Comparison of ENCODE assay signal across 18 mouse cellular contexts in the genomic region with DNA sequence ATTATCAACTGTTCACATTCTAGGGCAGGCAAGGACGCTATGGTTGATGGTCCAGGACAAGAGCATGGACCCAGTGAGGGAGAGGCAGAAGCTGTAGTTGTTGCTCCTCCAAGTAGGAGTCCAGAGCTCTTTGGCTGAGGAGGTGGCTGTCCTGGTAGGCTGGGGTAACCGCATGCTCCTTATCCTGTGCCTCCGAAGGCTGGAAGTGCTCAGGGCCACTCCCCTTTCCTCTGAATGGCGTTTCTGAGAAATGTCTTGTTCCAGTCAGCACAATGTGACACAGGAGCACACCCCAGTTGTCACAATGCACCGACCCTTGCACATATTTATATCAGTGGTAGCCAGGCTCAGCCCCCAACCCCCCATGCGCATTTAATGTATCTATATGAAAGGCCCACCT. TPM values are rescaled to one million over a fixed set of nuclear protein-coding genes. Genes with fewer than 3 reads are reported as not detected.
DNase-seq lines count a peak whose midpoint lies in the region; ATAC-seq and TF ChIP-seq lines count a peak whose summit lies in the region.
"Had no signal": no experiment of that assay in that cellular context is flagged by ENCODE, and none has a peak within 500 bp of the region (broad histone marks: within the 10 kb centered on the region; RNA-seq: fewer than 3 reads in every experiment).

No protein-coding gene starts in this region.

- no peaks in the 10 kb centered on the region for H3K36me3 ChIP-seq in hindbrain, embryonic 10.5 days
- no peaks in the 10 kb centered on the region for H3K36me3 ChIP-seq in hindbrain, embryonic 11.5 days (ENCODE audit: control insufficient read depth, insufficient read depth, low read length)
- no peaks in the 10 kb centered on the region for H3K36me3 ChIP-seq in embryonic facial prominence, embryonic 15.5 days
- H3K36me3 ChIP-seq in liver, postnatal 0 days (replicated peaks; ENCODE audit: insufficient read depth, low read length): no peaks in the 10 kb centered on the region
- H3K36me3 ChIP-seq: neural tube, embryonic 15.5 days had no signal

- no peaks in the 10 kb centered on the region for H3K9me3 ChIP-seq in hindbrain, embryonic 10.5 days
- H3K9me3 ChIP-seq in hindbrain, embryonic 11.5 days (ENCODE audit: control insufficient read depth, low read length): no peaks in the 10 kb centered on the region
- no peaks in the 10 kb centered on the region for H3K9me3 ChIP-seq in embryonic facial prominence, embryonic 15.5 days (replicated peaks)
- H3K9me3 ChIP-seq in liver, postnatal 0 days (ENCODE audit: low read length): no peaks in the 10 kb centered on the region
- H3K9me3 ChIP-seq: forebrain, embryonic 13.5 days; neural tube, embryonic 15.5 days had no signal

- no peak overlapping the region for H3K4me3 ChIP-seq in hindbrain, embryonic 10.5 days
- H3K4me3 ChIP-seq in hindbrain, embryonic 11.5 days (ENCODE audit: low read depth, low read length): no peak overlapping the region
- no peak overlapping the region for H3K4me3 ChIP-seq in embryonic facial prominence, embryonic 15.5 days (replicated peaks)
- H3K4me3 ChIP-seq in liver, postnatal 0 days (ENCODE audit: low read depth, low read length): no peak overlapping the region
- H3K4me3 ChIP-seq: forebrain, embryonic 13.5 days; heart, adult 2 months; neural tube, embryonic 15.5 days had no signal

- ATAC-seq in hindbrain, embryonic 11.5 days (ENCODE audit: low FRiP score): no peak
- no peak for ATAC-seq in embryonic facial prominence, embryonic 15.5 days (ENCODE audit: insufficient number of reproducible peaks, low FRiP score, low TSS enrichment, low read depth)
- peak; percentile 81 for ATAC-seq in liver, postnatal 0 days
- ATAC-seq: forebrain, embryonic 13.5 days had no signal

- H3K27ac ChIP-seq in hindbrain, embryonic 10.5 days: peak overlapping the region; percentile 50; the same call in 1 of the 2 replicates
- no peak overlapping the region for H3K27ac ChIP-seq in hindbrain, embryonic 11.5 days (ENCODE audit: low read depth, low read length)
- 0 out of 2 replicates have a peak overlapping the region, but pooled peaks have one; percentile 25 for H3K27ac ChIP-seq in embryonic facial prominence, embryonic 15.5 days (replicated peaks)
- peak overlapping the region; percentile 5; the same call in 1 of the 2 replicates for H3K27ac ChIP-seq in liver, postnatal 0 days (ENCODE audit: low read depth)
- H3K27ac ChIP-seq: forebrain, embryonic 13.5 days; heart, adult 2 months; neural tube, embryonic 15.5 days had no signal

- no peak for TF ChIP-seq EP300 in liver, postnatal 0 days (IDR thresholded peaks at IDR 0.05; ENCODE audit: low read depth)

- peaks cover 21% of the 10 kb centered on the region for H3K4me1 ChIP-seq in hindbrain, embryonic 10.5 days (replicated peaks)
- H3K4me1 ChIP-seq in hindbrain, embryonic 11.5 days (replicated peaks; ENCODE audit: control insufficient read depth, insufficient read depth, low read length): no peaks in the 10 kb centered on the region
- H3K4me1 ChIP-seq in embryonic facial prominence, embryonic 15.5 days: peaks cover 29% of the 10 kb centered on the region
- H3K4me1 ChIP-seq in liver, postnatal 0 days (ENCODE audit: insufficient read depth): peaks cover 25% of the 10 kb centered on the region
- H3K4me1 ChIP-seq: forebrain, embryonic 13.5 days had no signal

- no peak for TF ChIP-seq CTCF in liver, postnatal 0 days (IDR thresholded peaks at IDR 0.05; ENCODE audit: low read depth)

- 0 out of 2 replicates have a peak, but pooled peaks cover 2% of the 10 kb centered on the region for H3K27me3 ChIP-seq in hindbrain, embryonic 10.5 days (ENCODE audit: insufficient read depth, poor library complexity, severe bottlenecking)
- no peaks in the 10 kb centered on the region for H3K27me3 ChIP-seq in hindbrain, embryonic 11.5 days (ENCODE audit: control insufficient read depth, insufficient read depth, low read length)
- H3K27me3 ChIP-seq in embryonic facial prominence, embryonic 15.5 days: no peaks in the 10 kb centered on the region
- no peaks in the 10 kb centered on the region for H3K27me3 ChIP-seq in liver, postnatal 0 days (ENCODE audit: insufficient read depth, low read length)
- H3K27me3 ChIP-seq: forebrain, embryonic 13.5 days; neural tube, embryonic 15.5 days had no signal

- no peak overlapping the region for H3K4me2 ChIP-seq in hindbrain, embryonic 11.5 days (replicated peaks; ENCODE audit: low read depth, low read length)
- H3K4me2 ChIP-seq in embryonic facial prominence, embryonic 15.5 days (replicated peaks): no peak overlapping the region
- H3K4me2 ChIP-seq in liver, postnatal 0 days (ENCODE audit: low read depth, low read length): peak overlapping the region; percentile 20; the same call in 1 of the 2 replicates
- H3K4me2 ChIP-seq: forebrain, embryonic 13.5 days; neural tube, embryonic 15.5 days had no signal

- no peak for DNase-seq in hindbrain, embryonic 10.5 days (ENCODE audit: low spot score)
- DNase-seq in hindbrain, embryonic 11.5 days (ENCODE audit: low spot score): no peak
- peak; percentile 91 for DNase-seq in MEL-GATA-1-ER (ENCODE audit: extremely low read depth, low read depth)
- peak; percentile 35 for DNase-seq in liver, postnatal 0 days
- DNase-seq in gastrocnemius, adult 8-10 months (ENCODE audit: low spot score in 2 of 2): no peak
- DNase-seq in layer of hippocampus, postnatal 10 days (ENCODE audit: low spot score in 2 of 2): no peak
- DNase-seq: adrenal gland, postnatal 36 days; cerebellum, adult 11-12 months; heart, adult 2 months; heart, postnatal 4 days; kidney, adult 11 months; kidney, postnatal 14 days; left cerebral cortex, postnatal 4 days; lung, postnatal 36 days had no signal

- H3K9ac ChIP-seq in hindbrain, embryonic 11.5 days (ENCODE audit: low read depth, low read length): no peak overlapping the region
- no peak overlapping the region for H3K9ac ChIP-seq in embryonic facial prominence, embryonic 15.5 days
- no peak overlapping the region for H3K9ac ChIP-seq in liver, postnatal 0 days (replicated peaks)
- H3K9ac ChIP-seq: forebrain, embryonic 13.5 days; neural tube, embryonic 15.5 days had no signal

- 71% methylated on average over 6 of the region's 6 CpGs for WGBS in hindbrain, embryonic 10.5 days
- WGBS in hindbrain, embryonic 11.5 days: 66% methylated on average over 6 of the region's 6 CpGs
- WGBS in embryonic facial prominence, embryonic 15.5 days: 45% methylated on average over 6 of the region's 6 CpGs
- 35% methylated on average over 6 of the region's 6 CpGs for WGBS in liver, postnatal 0 days (ENCODE audit: insufficient replicate concordance)

RNA-seq across cellular contexts. Expression of a gene that starts 30.4 kb away (rescaled TPM):
- 0.71 and 1.7 TPM in 2 replicates for polyA plus RNA-seq in hindbrain, embryonic 10.5 days (2016; fragmentation: Nextera tagmentation; extraction: Ambion mirVana)
- 3.2 and 3.3 TPM in 2 replicates for polyA plus RNA-seq in hindbrain, embryonic 11.5 days (2014; fragmentation: Nextera tagmentation; extraction: Ambion mirVana)
- polyA plus RNA-seq in embryonic facial prominence, embryonic 15.5 days (2015; fragmentation: Nextera tagmentation; extraction: Ambion mirVana): 6.7 and 8.2 TPM in 2 replicates
- 5.5 and 6.3 TPM in 2 replicates for polyA plus RNA-seq in liver, postnatal 0 days (2015; fragmentation: Nextera tagmentation; extraction: Ambion mirVana)
- total RNA-seq in gastrocnemius, adult 8-10 months (2022): 10 to 100 TPM; 11.0 to 30.6 (median 17.9) TPM
- 1 to 10 TPM; 4.1 to 4.6 TPM for total RNA-seq in layer of hippocampus, postnatal 10 days (2021)
- total RNA-seq: monocyte, adult 5-6 weeks had no signal

RNA-seq across cellular contexts. Expression of a gene that starts 43.8 kb away (rescaled TPM):
- polyA plus RNA-seq in hindbrain, embryonic 10.5 days (2016; fragmentation: Nextera tagmentation; extraction: Ambion mirVana): 2.1 and 3.6 TPM in 2 replicates
- 2.4 and 3.0 TPM in 2 replicates for polyA plus RNA-seq in hindbrain, embryonic 11.5 days (2014; fragmentation: Nextera tagmentation; extraction: Ambion mirVana)
- 1.1 and 1.2 TPM in 2 replicates for polyA plus RNA-seq in embryonic facial prominence, embryonic 15.5 days (2015; fragmentation: Nextera tagmentation; extraction: Ambion mirVana)
- polyA plus RNA-seq in liver, postnatal 0 days (2015; fragmentation: Nextera tagmentation; extraction: Ambion mirVana): 0.11 and 0.14 TPM in 2 replicates
- under 1 TPM in 1 of 4 experiments, not detected in 3; 0.29 TPM for total RNA-seq in gastrocnemius, adult 8-10 months (2022)
- 1 to 10 TPM in 1 of 2 experiments, under 1 TPM in 1; 0.94 to 1.1 TPM for total RNA-seq in layer of hippocampus, postnatal 10 days (2021)
- total RNA-seq: monocyte, adult 5-6 weeks had no signal

Comparison
In these comparisons a context has a peak if more than half of its experiments do, and no peak if none do; other contexts are left out.
1. DNase-seq: peak in MEL-GATA-1-ER (single experiment) and liver, postnatal 0 days (single experiment); none in hindbrain, embryonic 10.5 days (single experiment), hindbrain, embryonic 11.5 days (single experiment), gastrocnemius, adult 8-10 months (0 of 2) and layer of hippocampus, postnatal 10 days (0 of 2).